Mouse (Mus musculus): ENCODE results near the gene Ccsap. TPM values are rescaled to one million over a fixed set of nuclear protein-coding genes. Genes with fewer than 3 reads are reported as not detected.

Gene Ccsap
- total and polyA plus RNA-seq, 3 experiments, result 5.0 to 6.2 (median 5.4) TPM

DNA sequence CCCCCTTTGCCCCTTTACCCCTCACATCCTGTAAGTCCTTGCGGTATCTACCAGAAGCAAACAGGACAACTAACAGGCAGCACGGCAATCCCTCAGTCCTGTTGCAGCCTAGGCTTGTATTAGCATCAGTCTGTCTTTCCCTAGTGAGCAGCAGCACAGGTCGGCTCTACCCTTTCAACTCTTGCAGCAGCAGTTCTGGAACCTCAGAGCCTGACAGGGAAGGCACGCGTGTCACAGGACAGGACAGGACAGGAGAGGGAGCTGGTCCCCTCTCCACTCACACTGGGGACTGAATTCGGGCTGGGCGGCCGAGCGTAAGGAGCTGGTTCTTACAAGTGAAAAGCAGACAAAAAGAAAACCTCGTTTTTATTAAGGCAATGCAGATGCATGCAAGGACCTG lies 36.8 kb upstream of the Ccsap start:
- Histone ChIP-seq H3K79me2 (replicated peaks; ENCODE audit: control insufficient read depth, extremely low read depth, insufficient read depth, poor library complexity, severe bottlenecking) (no peaks in the 10 kb centered on the region), H3K36me3 (replicated peaks in 1 of 2; ENCODE audit: control insufficient read depth in 1 of 2, insufficient read depth in 1 of 2, low read length in 1 of 2) (peaks cover 13 to 40% of the 10 kb centered on the region in 2 experiments), H3K4me1 (ENCODE audit: control insufficient read depth in 1 of 2, insufficient read depth in 2 of 2) (no peaks in the 10 kb centered on the region), H3K4me3 (replicated peaks in 1 of 3; ENCODE audit: low read depth in 2 of 3, low read length in 2 of 3, poor library complexity in 1 of 3) (no peak overlapping the region), H3K27me3 (replicated peaks) (no peaks in the 10 kb centered on the region), H3K9ac (ENCODE audit: insufficient read depth, low read depth) (no peak overlapping the region), H3K27ac (ENCODE audit: insufficient read depth, low read depth) (no peak overlapping the region), H3K4me2 (ENCODE audit: insufficient read depth, low read depth, poor library complexity, severe bottlenecking) (no peak overlapping the region), H3K9me3 (replicated peaks; ENCODE audit: low read length) (no peaks in the 10 kb centered on the region)
- no peak for DNase-seq (ENCODE audit: extremely low read depth)
- dilution Hi-C loops (cut with MboI; ENCODE audit: extremely low pct_ligation_motif_present, extremely low pct_unique_long_range_greater_than_20kb, low sequenced_read_pairs), result no loop called here
- TF ChIP-seq NELFE (IDR thresholded peaks at IDR 0.05; ENCODE audit: low read depth, low read length), result no peak
- no peak for TF ChIP-seq SIN3A (IDR thresholded peaks at IDR 0.05; ENCODE audit: low read length)
- no peak for TF ChIP-seq ZC3H11A (IDR thresholded peaks at IDR 0.05; ENCODE audit: low read depth, low read length)
- no peak for TF ChIP-seq MAFK (IDR thresholded peaks at IDR 0.05; ENCODE audit: insufficient replicate concordance, low read length)
- TF ChIP-seq ZNF384 (IDR thresholded peaks at IDR 0.05; ENCODE audit: low read depth, low read length), result no peak
- TF ChIP-seq ZMIZ1 (IDR thresholded peaks at IDR 0.05; ENCODE audit: low read depth, low read length), result no peak
- TF ChIP-seq BHLHE40 (IDR thresholded peaks at IDR 0.05; ENCODE audit: low read depth, low read length), result no peak
- TF ChIP-seq CHD2 (IDR thresholded peaks at IDR 0.05; ENCODE audit: low read length), result no peak
- no peak for TF ChIP-seq NRF1 (IDR thresholded peaks at IDR 0.05; ENCODE audit: low read depth, low read length)
- no peak for TF ChIP-seq ZKSCAN1 (IDR thresholded peaks at IDR 0.05; ENCODE audit: borderline replicate concordance, low read depth, low read length)
- in situ Hi-C loops (cut with MboI; ENCODE audit: low pct_ligation_motif_present, low pct_unique_long_range_greater_than_20kb, low sequenced_read_pairs), result no loop called here

DNA sequence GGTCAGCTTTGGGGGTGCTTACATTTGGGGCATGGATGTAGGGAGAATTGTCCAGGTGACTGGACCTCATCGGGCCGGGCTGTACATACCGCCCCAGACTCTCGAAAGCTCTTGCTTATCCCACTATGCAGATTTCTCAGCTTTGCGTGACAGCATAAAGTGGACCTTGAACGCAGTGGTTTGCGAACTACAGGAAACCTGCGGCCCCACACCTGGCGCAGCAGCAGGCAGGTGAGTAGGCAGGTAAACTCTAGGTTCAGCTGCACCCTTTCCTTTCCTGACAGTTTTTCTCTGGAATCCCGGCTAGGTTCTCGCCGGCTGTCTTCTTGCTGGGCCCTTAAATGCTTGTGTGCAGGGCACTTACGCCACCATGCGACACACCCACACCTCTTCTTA lies 36.4 kb upstream of the Ccsap start:
- Histone ChIP-seq H3K4me1 (ENCODE audit: control insufficient read depth in 1 of 2, insufficient read depth in 2 of 2) (no peaks in the 10 kb centered on the region), H3K27me3 (replicated peaks) (no peaks in the 10 kb centered on the region), H3K4me3 (replicated peaks in 1 of 3; ENCODE audit: low read depth in 2 of 3, low read length in 2 of 3, poor library complexity in 1 of 3) (no peak overlapping the region), H3K36me3 (replicated peaks in 1 of 2; ENCODE audit: control insufficient read depth in 1 of 2, insufficient read depth in 1 of 2, low read length in 1 of 2) (peaks cover 10 to 36% of the 10 kb centered on the region in 2 experiments), H3K27ac (ENCODE audit: insufficient read depth, low read depth) (no peak overlapping the region), H3K9ac (ENCODE audit: insufficient read depth, low read depth) (no peak overlapping the region), H3K79me2 (replicated peaks; ENCODE audit: control insufficient read depth, extremely low read depth, insufficient read depth, poor library complexity, severe bottlenecking) (no peaks in the 10 kb centered on the region), H3K4me2 (ENCODE audit: insufficient read depth, low read depth, poor library complexity, severe bottlenecking) (no peak overlapping the region), H3K9me3 (replicated peaks; ENCODE audit: low read length) (no peaks in the 10 kb centered on the region)
- no peak for TF ChIP-seq NRF1 (IDR thresholded peaks at IDR 0.05; ENCODE audit: low read depth, low read length)
- TF ChIP-seq TCF12 (IDR thresholded peaks at IDR 0.05; ENCODE audit: low read depth, low read length), result no peak
- TF ChIP-seq JUN (IDR thresholded peaks at IDR 0.05; ENCODE audit: insufficient read depth, low read depth, low read length), result no peak
- TF ChIP-seq ZMIZ1 (IDR thresholded peaks at IDR 0.05; ENCODE audit: low read depth, low read length), result no peak
- no peak for TF ChIP-seq KAT2A (IDR thresholded peaks at IDR 0.05; ENCODE audit: insufficient replicate concordance, low read length)
- TF ChIP-seq ELF1 (IDR thresholded peaks at IDR 0.05; ENCODE audit: low read depth, low read length), result no peak
- no peak for TF ChIP-seq HCFC1 (IDR thresholded peaks at IDR 0.05; ENCODE audit: low read depth, low read length)
- TF ChIP-seq MXI1 (IDR thresholded peaks at IDR 0.05; ENCODE audit: low read depth, low read length), result no peak
- no peak for TF ChIP-seq MAX (IDR thresholded peaks at IDR 0.05; ENCODE audit: low read length)
- no peak for TF ChIP-seq SMC3 (IDR thresholded peaks at IDR 0.05; ENCODE audit: low read depth, low read length)
- TF ChIP-seq ZC3H11A (IDR thresholded peaks at IDR 0.05; ENCODE audit: low read depth, low read length), result no peak
- no peak for TF ChIP-seq USF2 (conservative IDR thresholded peaks at IDR 0.05; ENCODE audit: low read depth, low read length)
- TF ChIP-seq NELFE (IDR thresholded peaks at IDR 0.05; ENCODE audit: low read depth, low read length), result no peak
- TF ChIP-seq ZNF384 (IDR thresholded peaks at IDR 0.05; ENCODE audit: low read depth, low read length), result no peak
- dilution Hi-C loops (cut with MboI; ENCODE audit: extremely low pct_ligation_motif_present, extremely low pct_unique_long_range_greater_than_20kb, low sequenced_read_pairs), result no loop called here
- DNase-seq (ENCODE audit: extremely low read depth), result no peak
- in situ Hi-C loops (cut with MboI; ENCODE audit: low pct_ligation_motif_present, low pct_unique_long_range_greater_than_20kb, low sequenced_read_pairs), result no loop called here
